Mouse (Mus musculus) limb, embryonic 15.5 days (tissue): ENCODE data around the gene Evi5l. TPM values are rescaled to one million over a fixed set of nuclear protein-coding genes. Genes with fewer than 3 reads are reported as not detected.

Source experiments
- ATAC-seq: fragments of 200-750 bp; cut with Nextera tagmentation; 2 replicates; pipeline ENCODE4 v1.8.0; 2017; ENCODE audit warnings: low read depth, moderate TSS enrichment; ENCODE audit not compliant: insufficient number of reproducible peaks, low FRiP score, low TSS enrichment
- H3K27ac ChIP-seq: fragments of 300-500 bp; sonication (generic); 2 replicates; pipeline ENCODE4 v1.5.1; 2015; ENCODE audit warnings: moderate library complexity, mild to moderate bottlenecking, inconsistent platforms
- H3K27me3 ChIP-seq: fragments of 300-500 bp; sonication (generic); 2 replicates; pipeline ENCODE4 v1.6.1; 2015; ENCODE audit warnings: inconsistent platforms
- H3K36me3 ChIP-seq: fragments of 300-500 bp; sonication (generic); 2 replicates; pipeline ENCODE4 v1.6.1; 2015; ENCODE audit warnings: inconsistent platforms
- H3K4me1 ChIP-seq: fragments of 300-500 bp; sonication (generic); 2 replicates; pipeline ENCODE4 v1.6.1; 2015; ENCODE audit warnings: inconsistent platforms
- H3K4me2 ChIP-seq: fragments of 300-500 bp; sonication (generic); 2 replicates; pipeline ENCODE4 v1.6.1; 2015; ENCODE audit warnings: mild to moderate bottlenecking, inconsistent platforms
- H3K4me3 ChIP-seq: fragments of 300-500 bp; sonication (generic); 2 replicates; pipeline ENCODE4 v1.5.1; 2015; ENCODE audit warnings: mild to moderate bottlenecking, inconsistent platforms
- H3K9ac ChIP-seq: fragments of 300-500 bp; sonication (generic); 2 replicates; pipeline ENCODE4 v1.6.1; 2015; ENCODE audit warnings: inconsistent platforms
- H3K9me3 ChIP-seq: fragments of 300-500 bp; sonication (generic); 2 replicates; pipeline ENCODE4 v1.6.1; 2016; ENCODE audit warnings: inconsistent platforms
- WGBS: fragments of 180-500 bp; shearing (Covaris S2); methylation state at CpG from one replicate; pipeline ENCODE4 v1.1.7; 2015; 5-methylcytosine and 5-hydroxymethylcytosine counted together
- polyA plus RNA-seq: library from polyadenylated mRNA; unstranded; fragments of >200 nt; fragmentation: Nextera tagmentation; extraction: Ambion mirVana; gene quantifications from 2 replicates; pipeline ENCODE4 v1.2.1, GENCODE M21; 2015

Gene Evi5l
- polyA plus RNA-seq, result 28.7 and 30.1 TPM in 2 replicates

DNA sequence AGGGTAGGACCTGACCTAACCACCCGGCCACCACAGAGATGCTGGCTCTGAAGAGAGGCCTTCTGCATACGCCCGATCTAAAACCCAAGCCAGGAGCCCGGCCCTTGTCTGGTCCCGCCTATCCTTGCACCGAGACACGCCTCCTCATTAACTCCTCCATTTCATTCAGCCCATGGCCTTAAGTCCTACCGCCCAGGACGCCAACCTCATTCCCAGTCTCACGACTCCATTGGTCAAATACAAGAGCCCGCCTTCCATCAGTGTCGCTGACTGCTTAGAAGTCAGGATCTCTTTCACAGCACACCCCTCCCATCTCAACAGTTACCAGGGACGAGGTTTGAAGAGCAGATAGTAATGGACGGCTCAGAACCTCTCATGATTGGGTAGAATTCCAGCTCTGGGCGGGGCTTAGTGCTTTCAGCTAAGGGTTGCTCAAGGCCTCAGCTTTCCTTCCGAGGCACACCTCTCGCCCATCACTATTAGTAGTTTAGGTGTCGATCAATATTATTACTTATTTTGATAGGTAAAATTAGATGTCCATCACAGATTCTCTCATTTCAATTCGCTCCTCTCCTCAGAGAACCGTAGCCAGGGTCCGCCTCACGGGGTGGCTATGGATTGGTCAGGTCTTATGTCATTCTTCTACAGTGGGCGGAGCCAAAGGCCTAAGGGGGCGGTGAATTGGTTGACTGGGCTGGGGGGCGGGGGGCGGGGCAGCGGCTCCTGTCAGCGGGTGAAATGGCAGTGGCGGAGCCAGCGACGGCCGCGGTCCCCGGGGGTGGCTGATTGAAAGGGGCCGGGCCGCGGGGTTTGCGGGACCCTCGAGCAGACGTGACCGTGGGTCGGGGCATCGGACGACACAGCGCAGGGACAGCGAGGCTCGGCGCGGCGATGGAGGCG, at the start of gene Evi5l:
Evi5l (plus strand) TSS at position 716 of the 900 bp plus-strand sequence.
- peak within 1 kb of the TSS; percentile 38 for H3K27ac ChIP-seq
- H3K27me3 ChIP-seq, result no peaks in the 10 kb centered on the region
- H3K36me3 ChIP-seq, result no peaks in the 10 kb centered on the region
- peak within 1 kb of the TSS; percentile 96 for H3K4me3 ChIP-seq
- H3K9me3 ChIP-seq, result no peaks in the 10 kb centered on the region
- ATAC-seq, result peak; percentile 99
- under 1% methylated on average over 51 of the region's 51 CpGs for WGBS
- H3K4me1 ChIP-seq, result peaks cover 13% of the 10 kb centered on the region; the same call in 1 of the 2 replicates
- H3K9ac ChIP-seq, result peak within 1 kb of the TSS; percentile 73
- H3K4me2 ChIP-seq, result peak within 1 kb of the TSS; percentile 80

DNA sequence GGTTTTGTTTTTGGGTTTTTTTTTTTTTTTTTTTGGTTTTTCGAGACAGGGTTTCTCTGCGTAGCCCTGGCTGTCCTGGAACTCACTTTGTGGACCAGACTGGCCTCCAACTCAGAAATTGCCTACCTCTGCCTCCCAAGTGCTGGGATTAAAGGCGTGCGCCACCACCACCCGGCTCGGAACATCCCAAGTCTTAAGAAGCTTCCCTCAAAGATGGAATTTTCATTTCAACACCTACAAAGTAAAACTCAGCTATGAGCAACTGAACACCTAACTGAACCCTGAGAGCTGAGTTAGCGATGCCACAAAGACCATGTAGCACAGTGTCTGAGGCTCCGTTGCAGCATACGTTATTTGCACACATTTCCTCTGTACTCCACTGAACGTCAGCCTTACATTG, 32.6 kb upstream of the Evi5l start, which contains the start of gene Cd209g:
Cd209g (plus strand) TSS at position 301 of the 400 bp plus-strand sequence.
- Histone ChIP-seq H3K9me3 (no peaks in the 10 kb centered on the region), H3K4me3 (no peak within 1 kb of the TSS), H3K4me1 (no peaks in the 10 kb centered on the region), H3K27ac (no peak within 1 kb of the TSS), H3K27me3 (0 out of 2 replicates have a peak, but pooled peaks cover 7% of the 10 kb centered on the region), H3K9ac (no peak within 1 kb of the TSS), H3K4me2 (no peak within 1 kb of the TSS), H3K36me3 (no peaks in the 10 kb centered on the region)
- WGBS, result 91% methylated on average over 10 of the region's 10 CpGs
- no peak for ATAC-seq

DNA sequence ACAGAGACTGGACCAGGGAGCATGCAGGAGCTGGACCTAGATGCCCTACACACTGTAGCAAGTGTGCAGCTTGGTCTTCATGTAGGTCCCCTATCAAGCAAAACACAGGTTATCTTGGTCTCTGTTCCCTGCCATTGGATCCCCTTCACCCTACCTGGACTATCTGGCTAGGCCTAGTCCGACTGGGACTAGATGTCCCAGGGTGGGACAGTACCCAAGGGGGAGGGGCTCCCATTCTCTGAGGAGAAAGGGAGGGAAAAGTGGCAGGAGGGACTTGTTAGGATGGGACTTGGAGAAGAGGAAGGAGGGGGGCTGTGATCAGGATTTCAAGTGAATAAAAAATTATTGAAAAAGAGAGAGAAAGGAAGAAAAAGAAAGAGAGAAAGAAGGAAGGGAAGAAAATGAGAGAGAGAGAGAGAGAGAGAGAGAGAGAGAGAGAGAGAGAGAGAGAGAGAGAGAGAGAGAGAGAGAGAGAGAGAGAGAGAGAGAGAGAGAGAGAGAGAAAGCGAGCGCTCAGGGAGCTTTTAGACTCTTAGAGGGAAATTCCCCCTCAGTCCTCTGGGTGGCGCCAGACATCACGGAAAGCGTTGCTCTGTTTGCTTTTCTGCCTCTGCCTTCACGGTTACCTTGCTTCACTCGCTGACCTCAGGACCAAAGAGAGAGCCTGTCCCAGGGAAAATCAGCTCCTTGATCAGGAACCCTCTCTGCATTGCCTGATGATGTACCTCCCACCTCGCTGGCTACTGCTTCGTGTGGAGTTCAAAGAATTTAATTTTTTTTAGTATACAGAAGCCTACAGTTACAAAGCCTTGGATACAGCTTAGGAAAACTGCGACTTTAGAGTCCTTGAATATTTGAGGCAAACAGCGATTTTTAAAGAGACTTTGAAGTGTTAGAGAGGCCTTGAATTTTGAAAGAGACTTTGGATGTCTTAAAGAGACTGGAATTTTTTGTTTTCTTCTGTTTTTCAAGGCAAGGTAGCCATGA, 26.4 kb upstream of the Evi5l start:
- H3K36me3 ChIP-seq, result no peaks in the 10 kb centered on the region
- no peak overlapping the region for H3K4me3 ChIP-seq
- no peak overlapping the region for H3K27ac ChIP-seq
- no peak for ATAC-seq
- H3K4me2 ChIP-seq, result no peak overlapping the region
- H3K9me3 ChIP-seq, result no peaks in the 10 kb centered on the region
- 0 out of 2 replicates have a peak, but pooled peaks cover 7% of the 10 kb centered on the region for H3K27me3 ChIP-seq
- no peaks in the 10 kb centered on the region for H3K4me1 ChIP-seq
- no peak overlapping the region for H3K9ac ChIP-seq
- WGBS, result 13% methylated on average over 12 of the region's 12 CpGs

DNA sequence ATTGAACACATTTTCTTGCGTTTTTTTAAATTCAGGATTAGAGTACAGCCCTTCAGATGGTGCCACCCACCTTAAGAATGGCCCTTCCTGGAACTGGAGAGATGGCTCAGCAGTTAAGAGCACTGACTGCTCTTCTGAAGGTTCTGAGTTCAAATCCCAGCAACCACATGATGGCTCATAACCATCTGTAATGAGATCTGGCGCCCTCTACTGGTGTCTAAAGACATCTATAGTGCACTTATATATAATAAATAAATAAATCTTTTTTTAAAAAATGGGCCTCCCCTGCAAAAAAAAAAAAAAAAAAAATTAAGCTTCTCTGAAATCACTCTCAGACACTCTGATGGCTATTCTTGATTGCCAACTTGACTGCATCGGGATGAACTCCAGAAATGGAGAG, 24.6 kb upstream of the Evi5l start:
- Histone ChIP-seq H3K4me1 (no peaks in the 10 kb centered on the region), H3K9me3 (no peaks in the 10 kb centered on the region), H3K4me3 (no peak overlapping the region), H3K36me3 (no peaks in the 10 kb centered on the region), H3K4me2 (no peak overlapping the region), H3K27me3 (0 out of 2 replicates have a peak, but pooled peaks cover 7% of the 10 kb centered on the region), H3K27ac (no peak overlapping the region), H3K9ac (no peak overlapping the region)
- 65% methylated on average over 3 of the region's 3 CpGs for WGBS
- no peak for ATAC-seq

DNA sequence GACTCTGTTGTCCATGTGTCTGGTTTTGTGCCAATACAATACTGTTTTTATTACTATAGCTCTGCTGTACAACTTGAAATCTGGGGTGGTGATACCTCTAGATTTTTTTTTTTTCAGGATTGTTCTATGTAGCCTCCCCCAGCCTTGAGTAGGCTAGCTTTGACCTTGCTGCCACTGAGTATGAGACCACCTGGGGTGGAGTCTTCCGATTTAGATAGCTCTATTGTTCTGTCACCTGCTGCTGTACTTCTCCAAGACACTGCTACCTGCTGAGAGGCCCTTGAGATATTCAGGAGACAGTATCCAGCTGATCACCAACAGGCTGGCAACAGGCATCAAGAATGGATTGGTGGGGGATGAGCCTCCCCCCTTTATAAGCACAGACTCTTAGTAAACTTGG, 19.1 kb upstream of the Evi5l start:
- Histone ChIP-seq H3K4me3 (no peak overlapping the region), H3K9me3 (no peaks in the 10 kb centered on the region), H3K36me3 (no peaks in the 10 kb centered on the region)

DNA sequence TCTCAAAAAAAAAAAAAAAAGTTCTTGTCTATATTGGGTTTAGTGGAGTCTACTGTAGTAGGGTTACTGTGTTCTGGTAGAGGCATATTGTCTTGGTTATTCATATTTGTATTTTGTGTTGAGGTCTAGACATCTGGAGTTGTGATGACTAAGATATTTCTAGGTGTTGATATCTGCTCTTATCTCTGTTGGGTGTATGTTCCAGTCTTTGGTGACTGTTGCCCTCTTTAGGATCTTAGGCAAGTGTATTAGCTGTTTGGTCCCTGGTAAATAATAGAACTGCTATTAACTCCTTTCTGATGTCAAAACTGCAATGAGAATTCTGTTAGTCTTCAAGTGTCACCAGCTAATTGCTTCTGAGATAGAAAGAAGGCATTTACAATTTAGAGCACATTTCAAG, 11.5 kb upstream of the Evi5l start:
- ATAC-seq, result no peak
- Histone ChIP-seq H3K4me3 (no peak overlapping the region), H3K4me2 (no peak overlapping the region), H3K4me1 (no peaks in the 10 kb centered on the region), H3K9me3 (no peaks in the 10 kb centered on the region), H3K27me3 (no peaks in the 10 kb centered on the region), H3K9ac (no peak overlapping the region), H3K36me3 (no peaks in the 10 kb centered on the region), H3K27ac (no peak overlapping the region)

More for the DNA sequence above, 19.1 kb upstream of the Evi5l start:
- H3K9ac ChIP-seq, result no peak overlapping the region
- no peaks in the 10 kb centered on the region for H3K4me1 ChIP-seq
- H3K27ac ChIP-seq, result no peak overlapping the region
- no peak for ATAC-seq
- no peaks in the 10 kb centered on the region for H3K27me3 ChIP-seq
- no peak overlapping the region for H3K4me2 ChIP-seq
- WGBS, result 38% methylated on average over 1 of the region's 1 CpGs

DNA sequence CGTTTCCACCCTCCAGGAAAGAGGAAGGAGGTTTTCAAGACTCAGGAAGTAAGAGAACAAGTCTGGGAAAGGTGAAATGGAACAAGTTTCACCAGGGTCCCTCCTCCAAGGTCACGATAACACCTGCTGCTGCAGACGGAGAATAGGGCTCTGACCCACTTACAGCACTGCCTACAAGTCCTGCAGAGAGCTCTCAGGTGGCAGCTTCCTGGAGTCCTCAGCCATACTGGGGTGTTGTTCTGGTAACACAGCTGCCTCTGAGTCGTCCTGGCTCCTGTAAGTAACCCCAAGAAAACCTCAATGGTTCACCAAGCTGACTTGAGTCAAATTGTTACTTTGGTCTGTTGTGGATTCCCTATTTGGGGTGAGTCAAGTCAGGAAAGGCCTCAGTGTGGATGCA, 3.6 kb upstream of the Evi5l start:
- peaks cover 9% of the 10 kb centered on the region; the same call in 1 of the 2 replicates for H3K4me1 ChIP-seq
- no peaks in the 10 kb centered on the region for H3K36me3 ChIP-seq
- H3K9me3 ChIP-seq, result no peaks in the 10 kb centered on the region
- H3K4me2 ChIP-seq, result no peak overlapping the region
- H3K27me3 ChIP-seq, result no peaks in the 10 kb centered on the region
- no peak for ATAC-seq
- H3K4me3 ChIP-seq, result no peak overlapping the region
- no peak overlapping the region for H3K27ac ChIP-seq
- 49% methylated on average over 4 of the region's 4 CpGs for WGBS
- H3K9ac ChIP-seq, result no peak overlapping the region

DNA sequence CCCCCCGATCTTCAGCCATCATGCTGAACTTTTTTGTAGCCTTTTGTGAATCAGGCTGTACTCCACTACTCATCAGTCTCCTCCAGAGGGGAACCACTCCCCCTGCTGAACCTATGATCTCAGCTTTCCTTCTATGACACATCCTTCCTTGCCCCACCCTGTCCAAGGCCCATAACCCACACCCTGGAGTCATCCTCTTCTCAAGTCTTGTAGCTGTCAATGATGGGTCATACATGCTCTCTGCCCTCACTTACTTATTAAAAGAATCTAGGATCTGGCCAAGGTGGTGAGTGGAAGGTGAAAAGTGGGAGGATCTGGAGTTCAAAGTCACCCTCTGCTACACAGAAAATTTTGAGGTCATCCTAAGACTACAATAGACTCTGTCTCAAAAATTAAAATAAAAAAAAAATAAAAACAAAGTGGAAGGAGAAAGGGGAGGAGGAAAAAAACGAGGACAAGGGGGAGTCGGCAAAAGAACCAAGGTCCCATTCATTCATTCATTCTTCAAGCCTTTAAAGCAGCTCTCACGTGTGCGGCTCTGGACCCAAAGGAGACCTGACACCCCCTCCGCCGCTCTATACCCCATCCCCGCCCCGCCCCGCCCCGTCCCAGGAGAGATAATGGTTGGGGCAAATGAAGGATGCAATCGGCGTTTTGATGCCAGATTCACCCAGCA, 1.1 kb upstream of the Evi5l start:
- 7% methylated on average over 12 of the region's 13 CpGs for WGBS
- no peaks in the 10 kb centered on the region for H3K9me3 ChIP-seq
- peak overlapping the region; percentile 96 for H3K4me3 ChIP-seq
- no peak for ATAC-seq
- H3K36me3 ChIP-seq, result no peaks in the 10 kb centered on the region
- no peaks in the 10 kb centered on the region for H3K27me3 ChIP-seq
- peak overlapping the region; percentile 59 for H3K4me2 ChIP-seq
- H3K27ac ChIP-seq, result peak overlapping the region; percentile 38
- H3K9ac ChIP-seq, result peak overlapping the region; percentile 28; the same call in 1 of the 2 replicates
- peaks cover 13% of the 10 kb centered on the region; the same call in 1 of the 2 replicates for H3K4me1 ChIP-seq

DNA sequence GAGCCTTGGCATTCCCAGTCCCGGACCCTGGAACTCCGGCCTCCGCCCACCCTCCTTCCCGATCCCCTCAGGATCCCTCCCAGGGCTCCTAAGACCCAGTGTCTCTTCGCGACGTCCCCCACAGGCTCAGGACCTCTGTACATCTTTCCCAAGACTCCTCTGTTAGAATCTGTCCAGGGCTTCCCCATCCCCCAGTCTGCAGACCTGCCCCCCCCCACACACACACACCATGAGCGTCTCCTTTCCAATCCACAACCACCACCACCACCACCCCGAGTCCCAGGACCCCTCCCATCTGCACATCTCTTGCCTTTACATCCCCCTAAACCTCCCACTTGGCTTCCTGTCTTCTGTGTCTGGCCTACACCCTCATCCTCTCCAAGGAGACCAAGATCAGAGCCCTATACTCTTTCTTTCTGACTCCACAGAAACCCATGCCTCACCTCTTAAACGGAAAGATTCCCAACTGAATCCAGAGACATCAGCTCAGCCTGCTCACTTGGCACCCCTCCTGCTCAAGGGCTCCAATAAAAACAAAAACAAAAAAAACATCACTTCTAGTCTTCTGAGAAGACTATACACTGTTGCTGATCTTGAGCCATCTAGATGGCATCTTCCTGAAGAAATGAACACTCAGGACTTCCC, 636 bp downstream of the Evi5l start:
- 9% methylated on average over 10 of the region's 10 CpGs for WGBS
- Histone ChIP-seq H3K4me3 (peak overlapping the region; percentile 96), H3K9ac (peak overlapping the region; percentile 73), H3K27me3 (no peaks in the 10 kb centered on the region), H3K36me3 (no peaks in the 10 kb centered on the region), H3K9me3 (no peaks in the 10 kb centered on the region), H3K27ac (no peak overlapping the region), H3K4me2 (peak overlapping the region; percentile 80), H3K4me1 (peaks cover 13% of the 10 kb centered on the region; the same call in 1 of the 2 replicates)
- ATAC-seq, result no peak

DNA sequence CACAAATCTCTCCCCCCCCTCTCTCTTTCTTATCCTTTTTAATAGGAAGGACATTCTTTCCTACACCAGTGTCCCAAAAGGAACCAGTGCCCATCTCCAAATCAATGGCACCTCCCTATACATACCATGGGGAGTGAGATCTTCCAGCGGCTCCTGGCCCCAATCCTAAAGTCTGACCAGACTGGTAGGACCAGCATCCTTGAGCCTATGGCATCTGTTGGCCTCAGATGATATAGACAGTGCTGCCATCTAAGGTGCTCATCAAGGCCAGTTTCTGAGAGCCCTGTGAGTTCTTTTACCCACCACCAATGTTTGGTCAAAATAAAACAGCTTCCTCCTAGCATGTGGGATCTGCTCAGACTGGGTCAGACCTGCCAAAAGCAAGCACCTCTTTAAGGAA, 1.6 kb downstream of the Evi5l start:
- ATAC-seq, result no peak
- H3K4me3 ChIP-seq, result no peak overlapping the region
- H3K27ac ChIP-seq, result no peak overlapping the region
- H3K4me2 ChIP-seq, result no peak overlapping the region
- H3K4me1 ChIP-seq, result peaks cover 13% of the 10 kb centered on the region; the same call in 1 of the 2 replicates
- H3K36me3 ChIP-seq, result no peaks in the 10 kb centered on the region
- no peaks in the 10 kb centered on the region for H3K9me3 ChIP-seq
- H3K9ac ChIP-seq, result no peak overlapping the region
- H3K27me3 ChIP-seq, result no peaks in the 10 kb centered on the region
- 82% methylated on average over 1 of the region's 1 CpGs for WGBS

DNA sequence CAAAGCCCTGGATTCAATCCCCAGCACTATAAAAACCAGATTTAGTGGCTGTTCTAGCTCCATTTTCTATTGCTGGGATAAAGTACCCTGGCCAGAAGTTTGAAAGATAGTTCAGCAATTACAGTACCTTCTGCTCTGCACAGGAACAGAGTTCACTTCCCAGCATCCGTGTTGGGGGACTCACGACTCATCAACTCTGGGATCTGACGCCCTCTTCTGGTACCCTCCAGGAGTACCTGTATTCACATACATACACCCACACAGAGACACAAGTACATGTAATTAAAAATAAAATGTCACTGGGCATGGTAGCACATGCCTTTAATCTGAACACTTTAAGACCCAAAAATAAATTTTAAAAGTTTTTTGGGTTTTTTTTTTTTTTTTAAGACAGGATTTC, 6.1 kb downstream of the Evi5l start:
- H3K27ac ChIP-seq, result no peak overlapping the region
- no peaks in the 10 kb centered on the region for H3K27me3 ChIP-seq
- H3K9me3 ChIP-seq, result no peaks in the 10 kb centered on the region
- 71% methylated on average over 3 of the region's 3 CpGs for WGBS
- no peaks in the 10 kb centered on the region; the same call in 1 of the 2 replicates for H3K36me3 ChIP-seq
- H3K4me1 ChIP-seq, result 0 out of 2 replicates have a peak, but pooled peaks cover 6% of the 10 kb centered on the region
- no peak overlapping the region for H3K9ac ChIP-seq
- no peak for ATAC-seq
- H3K4me3 ChIP-seq, result no peak overlapping the region
- H3K4me2 ChIP-seq, result no peak overlapping the region
